ENCODE assay signal across 9 mouse cellular contexts in the genomic region with DNA sequence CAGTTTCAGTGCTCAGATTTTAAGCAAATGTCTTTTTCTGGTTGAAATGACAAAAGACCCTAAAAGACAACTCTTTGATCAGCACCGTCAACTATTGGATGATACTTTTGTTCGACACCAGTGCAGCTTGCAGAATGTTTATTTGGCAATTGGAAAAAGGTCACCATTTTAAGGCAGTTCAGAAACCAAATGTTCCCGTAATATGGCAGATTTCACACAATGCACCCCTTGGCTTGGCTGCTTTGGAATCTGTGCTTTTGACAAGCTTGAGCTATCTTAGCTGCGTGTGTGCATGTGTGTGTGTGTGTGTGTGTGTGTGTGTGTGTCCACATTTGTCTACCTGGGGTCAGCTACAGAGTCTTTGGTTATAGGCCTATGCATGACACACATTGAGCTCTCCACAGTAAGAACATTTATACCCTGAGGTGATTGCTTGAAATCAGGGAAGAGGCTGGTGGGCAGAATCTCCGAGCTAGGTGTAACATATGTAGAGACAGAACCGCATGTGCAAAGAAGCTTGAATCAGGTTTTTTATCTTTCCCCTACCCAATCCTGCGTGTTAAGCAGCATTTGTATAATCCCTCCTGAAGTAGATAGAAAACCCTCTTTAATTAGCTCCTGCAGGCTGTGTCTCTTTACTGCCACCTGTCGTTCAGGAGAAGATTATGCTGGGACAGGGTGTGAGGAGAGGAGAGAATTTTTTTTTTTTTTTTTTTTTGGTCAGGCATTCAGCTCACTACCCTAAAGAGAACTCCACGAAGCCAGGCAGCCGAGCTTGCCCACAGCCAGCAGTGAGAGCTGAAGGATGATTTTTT.
DNase-seq lines count a peak whose midpoint lies in the region; ATAC-seq and TF ChIP-seq lines count a peak whose summit lies in the region.
"Had no signal": no experiment of that assay in that cellular context is flagged by ENCODE, and none has a peak within 500 bp of the region (broad histone marks: within the 10 kb centered on the region; RNA-seq: fewer than 3 reads in every experiment).

No protein-coding gene starts in this region.

- ATAC-seq in cerebellum, adult (ENCODE audit: insufficient number of reproducible peaks, low FRiP score, low TSS enrichment): peak; percentile 56
- ATAC-seq in hindbrain, postnatal 0 days: peak; percentile 64; the same call in 1 of the 2 replicates
- peak; percentile 48; the same call in 1 of the 2 replicates for ATAC-seq in midbrain, embryonic 13.5 days

- no peaks in the 10 kb centered on the region for H3K4me1 ChIP-seq in hindbrain, postnatal 0 days (ENCODE audit: insufficient read depth, low read length)
- no peaks in the 10 kb centered on the region for H3K4me1 ChIP-seq in midbrain, embryonic 13.5 days (replicated peaks)

- no peak for DNase-seq in cerebellum, adult 8-10 months
- DNase-seq in layer of hippocampus, adult 11-12 months (ENCODE audit: low spot score): peak; percentile 44
- no peak for DNase-seq in layer of hippocampus, postnatal 25 days (ENCODE audit: extremely low spot score in 1 of 2, low spot score in 1 of 2)
- DNase-seq in hindbrain, postnatal 0 days (ENCODE audit: low spot score): peak; percentile 72
- no peak for DNase-seq in frontal cortex, postnatal 14 days (ENCODE audit: low spot score in 2 of 2)
- DNase-seq in spleen, postnatal 4 days (ENCODE audit: low spot score in 2 of 2): no peak

- no peaks in the 10 kb centered on the region for H3K27me3 ChIP-seq in hindbrain, postnatal 0 days (ENCODE audit: insufficient read depth, low read length)
- H3K27me3 ChIP-seq in midbrain, embryonic 13.5 days: peaks cover 5% of the 10 kb centered on the region; the same call in 1 of the 2 replicates

- no peaks in the 10 kb centered on the region for H3K36me3 ChIP-seq in hindbrain, postnatal 0 days (ENCODE audit: insufficient read depth, low read length)
- no peaks in the 10 kb centered on the region for H3K36me3 ChIP-seq in midbrain, embryonic 13.5 days
- H3K36me3 ChIP-seq: embryonic facial prominence, embryonic 13.5 days had no signal

- WGBS in hindbrain, postnatal 0 days: 41% methylated on average over 10 of the region's 10 CpGs
- WGBS in midbrain, embryonic 13.5 days: 41% methylated on average over 10 of the region's 10 CpGs

- no peak overlapping the region for H3K9ac ChIP-seq in hindbrain, postnatal 0 days (replicated peaks; ENCODE audit: low read length)
- H3K9ac ChIP-seq in midbrain, embryonic 13.5 days (replicated peaks): no peak overlapping the region
- H3K9ac ChIP-seq: embryonic facial prominence, embryonic 13.5 days had no signal

- H3K9me3 ChIP-seq in hindbrain, postnatal 0 days (ENCODE audit: low read length): no peaks in the 10 kb centered on the region
- no peaks in the 10 kb centered on the region for H3K9me3 ChIP-seq in midbrain, embryonic 13.5 days
- H3K9me3 ChIP-seq: embryonic facial prominence, embryonic 13.5 days had no signal

- peak; percentile 78 for TF ChIP-seq CTCF in hindbrain, postnatal 0 days (IDR thresholded peaks at IDR 0.05; ENCODE audit: low read depth)

- H3K4me3 ChIP-seq in hindbrain, postnatal 0 days (ENCODE audit: low read length): no peak overlapping the region
- H3K4me3 ChIP-seq in midbrain, embryonic 13.5 days (replicated peaks): no peak overlapping the region
- H3K4me3 ChIP-seq: embryonic facial prominence, embryonic 13.5 days had no signal

- H3K27ac ChIP-seq in hindbrain, postnatal 0 days: no peak overlapping the region
- no peak overlapping the region for H3K27ac ChIP-seq in midbrain, embryonic 13.5 days
- H3K27ac ChIP-seq: embryonic facial prominence, embryonic 13.5 days had no signal

- no peak overlapping the region for H3K4me2 ChIP-seq in hindbrain, postnatal 0 days (ENCODE audit: low read depth, low read length)
- H3K4me2 ChIP-seq in midbrain, embryonic 13.5 days (replicated peaks): no peak overlapping the region
- H3K4me2 ChIP-seq: embryonic facial prominence, embryonic 13.5 days had no signal

Comparison
In these comparisons a context has a peak if more than half of its experiments do, and no peak if none do; other contexts are left out.
1. DNase-seq: peak in layer of hippocampus, adult 11-12 months (single experiment) and hindbrain, postnatal 0 days (single experiment); none in cerebellum, adult 8-10 months (single experiment), layer of hippocampus, postnatal 25 days (0 of 2), frontal cortex, postnatal 14 days (0 of 2) and spleen, postnatal 4 days (0 of 2).
2. Peak in every context shown above with its lines, with median percentiles within 50 percentile points of each other: ATAC-seq.